Mouse (Mus musculus) right cerebral cortex, postnatal 4 days (tissue): ENCODE results near the gene Pin4.
A peak's percentile ranks its signal among the peaks of the same experiment; 100 is the strongest.
"Not testable (repeated sequence)": the region's sequence is repeated elsewhere in the genome, so short reads cannot be mapped to it uniquely, and the experiment has no call there.

Experiments
- DNase-seq: peaks from one replicate; pipeline ENCODE4 v3.0.0-alpha.2; 2022

Pin4 gene

DNA sequence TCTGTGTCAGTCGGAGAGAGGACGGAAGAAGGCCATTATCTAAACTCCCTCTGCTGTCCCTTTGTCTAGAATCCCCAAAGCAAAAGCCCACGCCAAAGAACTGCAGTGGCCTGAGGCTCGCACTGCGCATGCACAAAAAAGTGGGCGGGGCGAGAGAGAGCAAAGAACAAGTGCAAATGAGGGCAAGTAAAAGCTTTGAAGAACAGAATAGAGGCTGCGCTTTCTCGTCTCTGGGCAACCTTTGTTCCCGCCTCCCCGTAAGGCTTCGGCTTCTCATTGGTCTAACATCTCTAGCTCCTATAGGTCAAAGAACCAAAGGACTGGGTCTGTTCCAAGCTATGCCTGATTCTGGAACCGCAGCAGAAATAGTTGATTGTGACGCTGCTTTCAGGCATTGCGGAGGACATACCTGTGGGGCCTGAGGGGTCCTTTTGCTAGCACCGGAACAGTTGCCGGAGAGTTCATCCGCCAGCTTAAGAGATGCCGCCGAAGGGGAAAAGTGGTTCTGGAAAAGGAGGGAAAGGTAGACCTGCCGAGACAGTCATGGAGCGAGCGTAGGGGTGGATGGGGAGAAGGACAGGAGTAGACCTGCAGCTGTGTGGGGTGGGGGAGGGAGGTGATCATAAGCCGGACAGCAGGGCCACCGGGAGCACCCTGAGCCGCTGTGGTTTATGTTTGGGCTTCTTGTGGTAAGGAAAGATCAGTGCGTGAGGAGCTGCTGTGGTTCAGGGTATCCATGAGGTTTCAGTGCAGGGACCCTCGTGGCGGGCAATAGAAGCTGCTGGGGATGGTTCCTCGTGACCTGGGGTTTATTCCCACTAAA, at the start of gene Pin4:
Gene Pin4, plus strand, starts transcription at position 406 of the 823 bp plus-strand sequence.
- peak; percentile 88 for DNase-seq

DNA sequence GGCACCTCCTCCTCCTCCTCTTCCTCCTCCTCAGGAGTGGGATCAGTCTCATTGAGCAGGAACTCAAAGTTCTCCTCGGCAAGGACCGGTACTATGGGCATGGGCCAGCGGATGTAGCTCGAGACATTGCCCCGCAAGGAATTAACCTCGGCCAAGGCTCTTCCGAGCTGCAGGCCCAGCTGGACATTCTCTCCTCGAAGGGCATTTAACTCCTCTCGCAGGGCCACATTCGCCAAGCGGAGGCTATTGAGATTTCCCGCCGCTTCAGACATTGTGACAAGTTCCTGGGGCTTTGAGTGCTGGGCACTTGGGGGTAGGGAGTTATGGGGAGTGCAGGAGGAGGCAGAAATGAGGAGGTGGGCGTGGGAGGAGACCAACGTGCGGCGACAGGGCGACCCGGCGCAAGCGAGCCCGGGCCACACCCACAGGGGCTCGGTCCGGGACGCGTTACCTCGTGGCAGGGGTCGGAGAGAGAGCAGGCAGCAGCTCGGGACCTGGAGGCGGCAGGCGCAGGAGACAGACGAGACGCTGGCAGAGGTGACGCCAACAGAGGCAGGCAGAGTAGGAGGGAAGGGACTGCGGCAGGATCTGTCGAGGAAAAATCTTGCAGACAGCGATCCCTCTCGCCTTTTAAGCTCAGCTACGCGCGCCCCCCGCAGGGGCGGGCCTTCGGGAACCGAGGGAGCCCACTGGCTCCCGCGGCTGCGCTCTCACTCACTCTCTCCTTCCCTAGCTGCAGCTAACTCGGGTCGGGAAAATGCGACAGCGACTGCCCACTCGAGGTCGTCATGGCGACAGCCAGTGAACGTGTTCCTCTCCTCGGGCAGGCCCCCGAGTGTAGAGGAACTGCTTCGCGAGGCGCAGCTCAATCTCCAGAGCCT, 48.4 kb upstream of the Pin4 start, which contains the start of gene Rtl5:
Gene Rtl5, minus strand, starts transcription at position 714 of the 881 bp plus-strand sequence.
- DNase-seq, result peak; percentile 77

DNA sequence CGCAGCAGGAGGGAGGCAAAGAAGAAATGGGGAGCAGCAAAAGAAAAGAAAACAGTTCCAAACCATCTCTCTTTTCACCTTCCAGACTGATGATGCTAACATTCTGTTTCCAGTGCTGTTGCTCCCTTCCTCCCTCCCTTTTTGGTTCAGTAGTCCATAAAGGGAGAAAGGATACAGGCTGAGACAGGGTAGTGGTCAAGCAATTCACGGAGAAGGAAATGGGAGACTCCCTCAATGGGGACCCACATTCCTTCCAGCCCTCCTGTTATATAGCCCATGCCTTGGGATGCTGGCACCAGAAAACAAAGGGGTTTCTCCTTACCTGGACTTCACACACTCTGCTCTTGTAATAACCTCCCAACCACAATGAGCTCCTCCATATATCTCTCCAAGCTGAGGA, 47.7 kb upstream of the Pin4 start:
- DNase-seq, result no peak

DNA sequence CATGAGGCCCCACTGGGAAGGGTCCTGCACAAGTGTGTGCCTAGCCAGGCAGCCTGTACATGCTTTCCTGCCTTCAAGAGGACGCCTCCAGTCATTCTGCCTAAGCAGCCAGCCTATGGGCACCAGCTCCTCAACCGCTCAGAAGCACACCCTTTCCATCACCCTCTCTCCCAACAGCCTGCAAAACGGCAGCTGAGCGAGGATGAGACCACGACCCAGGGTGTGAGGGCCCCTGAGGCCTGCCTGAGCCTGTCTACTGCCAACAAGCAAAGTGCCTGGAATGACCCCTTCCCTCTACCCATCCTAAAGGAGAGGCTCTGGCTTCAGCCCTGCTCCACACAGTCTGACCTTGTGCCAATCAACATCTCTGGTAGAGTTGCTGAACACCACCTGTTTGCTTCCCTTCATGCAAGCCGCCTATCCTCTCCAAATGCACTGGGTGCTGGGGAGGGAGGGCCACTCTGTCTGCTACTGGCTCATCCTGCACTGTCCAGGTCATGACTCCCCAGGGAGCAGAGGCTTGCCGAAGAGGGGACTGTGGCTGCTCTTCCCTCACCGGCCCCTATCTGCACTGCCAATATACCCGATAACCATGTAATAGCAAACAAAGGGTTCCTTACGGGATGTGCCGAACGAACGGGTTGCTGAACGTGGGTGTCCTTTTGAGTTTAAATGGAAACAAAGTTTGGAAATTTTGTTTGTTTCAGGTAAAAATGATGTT, 45.5 kb upstream of the Pin4 start:
- no peak for DNase-seq

DNA sequence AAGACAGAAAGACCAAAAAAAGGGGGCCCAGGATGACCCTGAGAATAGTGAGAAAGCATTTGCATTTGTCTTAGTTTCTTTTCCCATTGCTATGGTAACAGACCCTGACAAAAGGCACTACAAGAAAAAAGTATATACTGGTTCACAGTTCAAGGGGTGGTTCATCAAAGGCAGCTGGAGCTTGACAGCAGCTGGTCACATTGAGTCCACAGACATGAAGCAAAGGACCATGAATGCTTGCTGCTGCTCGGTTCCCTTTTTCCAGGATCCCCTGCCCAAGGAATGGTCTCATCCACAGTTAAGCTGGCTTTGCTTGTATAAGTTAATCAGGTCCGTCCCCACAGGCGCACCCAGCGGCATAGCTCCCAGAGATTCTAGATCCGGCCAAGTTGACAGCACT, 44.8 kb upstream of the Pin4 start:
- DNase-seq, result no peak

DNA sequence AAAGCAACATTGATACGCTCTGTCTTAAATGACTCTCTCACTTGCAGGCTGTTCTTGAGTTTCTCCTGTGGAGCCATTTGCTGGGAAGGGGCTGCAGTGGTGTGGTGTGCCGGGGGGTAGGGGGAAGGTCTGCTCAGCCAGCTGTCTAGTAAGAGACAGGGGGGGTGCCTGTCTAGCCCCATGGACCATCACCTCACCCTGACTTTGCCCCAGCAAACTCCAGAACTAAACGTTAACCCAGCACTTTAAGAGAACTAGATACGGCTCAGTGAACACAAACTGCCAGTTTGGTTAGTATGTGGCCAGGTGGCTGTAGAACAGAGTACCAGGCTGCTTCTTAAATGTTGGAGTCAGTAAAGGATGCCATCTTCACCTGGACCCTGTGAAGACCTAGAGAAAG, 44.1 kb upstream of the Pin4 start:
- no peak for DNase-seq

DNA sequence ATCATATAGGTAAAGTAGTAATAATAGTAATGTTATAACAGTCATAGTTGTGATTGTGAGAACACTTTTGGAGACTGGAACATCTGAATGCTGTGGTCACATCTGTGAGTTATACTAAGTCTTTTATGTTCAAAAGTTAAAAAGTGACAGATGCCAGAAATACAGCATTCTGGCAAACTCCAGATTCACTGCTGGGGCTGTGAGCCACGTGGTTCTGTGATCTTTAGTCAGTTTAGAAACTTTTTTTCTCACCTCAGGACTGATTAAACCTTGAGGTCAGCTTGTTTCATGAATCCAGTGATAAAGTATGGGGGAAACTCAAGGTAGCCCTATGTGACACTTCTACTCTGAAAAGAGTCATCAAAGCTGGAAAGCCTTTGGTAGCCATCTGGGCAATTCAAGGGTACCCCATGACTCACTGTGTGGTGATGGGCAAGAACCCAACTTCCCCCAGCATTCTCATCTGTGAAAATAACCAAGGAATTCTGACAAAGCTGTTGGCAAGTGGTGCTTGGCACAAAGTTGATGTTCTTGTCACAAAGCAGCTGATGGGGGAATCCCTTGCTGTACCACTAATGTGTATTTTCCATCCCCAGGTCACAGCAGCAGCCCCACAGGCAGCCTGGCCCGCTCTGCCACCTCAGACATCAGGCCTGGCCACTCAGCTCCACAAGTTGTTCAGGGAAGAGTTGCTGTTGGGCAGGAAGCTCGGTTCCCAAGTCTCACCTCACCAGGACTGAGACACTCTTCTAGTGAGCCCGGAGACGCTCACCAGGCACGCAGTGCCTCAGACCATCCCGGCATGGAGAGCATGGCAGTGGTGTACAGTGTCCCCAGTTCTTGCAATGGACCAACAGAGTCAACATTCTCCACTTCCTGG, 42.1 kb upstream of the Pin4 start:
- no peak for DNase-seq

DNA sequence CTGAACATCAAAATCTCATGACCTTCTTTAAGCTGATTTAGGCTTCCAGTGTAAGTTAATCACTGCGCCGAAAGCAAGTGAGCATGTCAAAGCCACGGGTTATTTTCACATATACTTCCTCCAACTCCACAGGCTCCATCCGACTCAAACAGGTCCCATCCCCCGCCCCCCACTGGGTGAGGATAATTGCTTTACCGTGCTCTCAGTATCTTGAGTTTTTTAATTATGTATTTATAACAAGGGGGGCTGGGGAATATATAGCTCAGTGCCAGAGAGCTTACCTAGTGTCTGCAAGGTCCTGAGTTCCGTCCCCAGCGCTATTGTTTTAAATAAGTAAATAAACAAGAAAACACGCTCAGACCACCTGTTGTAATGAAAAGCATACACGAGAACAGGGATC, 38.2 kb upstream of the Pin4 start:
- no peak for DNase-seq

DNA sequence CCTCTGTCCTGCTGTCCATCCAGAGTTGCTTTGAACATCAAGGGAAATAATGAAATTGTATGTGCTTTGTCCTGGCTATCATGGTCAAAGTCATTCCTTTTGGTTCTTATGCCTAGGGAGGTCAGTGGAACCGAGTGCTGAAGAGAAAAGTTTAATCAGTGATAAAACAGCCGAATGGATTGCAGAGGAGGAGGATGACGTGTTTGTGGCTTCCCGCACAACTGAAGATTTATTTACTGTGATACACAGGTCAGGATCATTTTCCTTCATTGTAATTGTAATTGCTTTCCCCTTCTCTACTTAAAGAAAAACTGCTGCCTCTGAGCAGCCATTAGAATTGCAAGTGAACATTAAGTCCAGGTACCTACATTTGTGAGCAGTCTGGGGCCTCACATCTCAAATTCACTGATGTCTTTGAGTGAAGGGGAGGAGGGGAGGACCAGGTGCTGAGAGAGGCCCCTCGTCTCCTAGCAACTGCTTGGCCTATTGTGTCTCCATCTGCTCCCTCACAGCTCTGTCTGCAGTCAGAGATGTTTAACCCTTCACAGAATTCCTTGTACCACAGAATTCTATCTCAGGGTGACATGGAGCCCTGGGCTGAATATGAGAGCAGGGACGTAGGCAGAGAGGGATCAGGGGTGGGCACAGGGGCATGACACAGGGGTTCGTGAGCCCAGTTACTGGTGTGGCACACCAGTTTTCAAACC, 37.5 kb upstream of the Pin4 start:
- DNase-seq, result no peak

DNA sequence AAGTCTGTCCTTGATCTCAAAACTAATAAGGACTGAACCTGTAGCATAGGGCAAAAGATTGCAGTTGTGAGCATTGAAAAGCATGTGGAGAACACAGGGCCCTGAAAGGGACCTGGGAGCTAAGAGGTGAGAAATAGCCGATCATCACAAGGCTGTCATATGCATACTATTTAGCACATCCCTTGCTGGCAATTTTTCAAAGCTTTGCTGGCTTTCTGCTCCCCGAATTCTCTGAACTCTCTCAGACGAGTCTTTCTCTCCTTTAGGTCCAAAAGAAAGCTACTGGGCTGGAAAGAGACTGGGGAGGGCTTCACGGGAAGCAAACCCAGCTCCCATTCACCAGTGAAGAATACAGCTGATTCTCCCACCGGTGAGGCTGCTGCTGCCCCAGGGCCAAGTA, 36.9 kb upstream of the Pin4 start:
- no peak for DNase-seq

DNA sequence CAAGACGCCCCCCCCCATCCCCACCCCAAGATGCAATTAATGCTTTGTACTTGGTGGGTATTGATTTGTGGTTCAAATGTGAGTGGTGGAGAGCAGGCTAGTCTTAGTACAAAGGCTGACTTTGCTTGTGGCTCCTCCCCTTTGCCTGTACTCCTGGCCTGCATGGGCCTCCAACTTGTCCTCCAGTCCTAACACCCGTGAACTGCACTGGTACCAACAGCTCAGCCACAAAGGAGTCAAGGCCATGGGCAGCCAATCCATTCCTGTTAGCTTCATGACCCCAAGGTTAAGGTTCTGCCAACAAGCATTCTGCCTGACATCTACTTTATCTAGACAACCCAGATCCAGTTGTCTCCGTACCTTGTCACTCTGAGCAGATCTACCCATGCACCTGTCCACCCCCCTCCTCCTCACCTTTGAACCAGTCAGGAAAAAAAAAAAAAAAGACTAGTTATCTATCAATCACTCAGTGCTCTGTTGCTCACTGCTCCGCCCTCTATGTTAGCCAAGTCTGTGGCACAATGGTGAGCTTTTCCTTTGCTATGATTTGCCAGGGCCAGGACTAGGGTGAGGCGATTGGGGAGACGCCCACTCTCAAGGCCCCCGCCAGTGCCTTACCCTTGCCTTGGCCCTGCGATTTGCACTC, 33.3 kb upstream of the Pin4 start:
- no peak for DNase-seq

DNA sequence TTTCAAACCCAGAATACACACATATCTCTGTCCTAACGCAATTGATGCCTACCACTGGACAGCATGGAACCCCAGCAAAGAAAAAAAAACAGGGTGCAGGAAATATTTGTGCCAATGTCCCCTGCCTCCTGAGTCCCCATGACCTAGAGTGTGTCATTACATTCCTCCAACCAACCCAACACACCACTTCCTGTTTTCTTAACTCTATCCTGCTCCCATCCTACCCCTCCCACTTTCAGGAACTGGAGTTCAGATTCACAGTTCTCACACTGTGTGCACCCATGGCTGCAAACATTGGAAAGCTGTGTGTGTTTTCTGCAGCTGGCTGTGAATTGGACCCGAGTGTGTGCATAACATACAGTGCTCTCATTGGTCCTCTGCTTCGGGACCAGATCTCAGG, 28.6 kb upstream of the Pin4 start:
- no peak for DNase-seq

DNA sequence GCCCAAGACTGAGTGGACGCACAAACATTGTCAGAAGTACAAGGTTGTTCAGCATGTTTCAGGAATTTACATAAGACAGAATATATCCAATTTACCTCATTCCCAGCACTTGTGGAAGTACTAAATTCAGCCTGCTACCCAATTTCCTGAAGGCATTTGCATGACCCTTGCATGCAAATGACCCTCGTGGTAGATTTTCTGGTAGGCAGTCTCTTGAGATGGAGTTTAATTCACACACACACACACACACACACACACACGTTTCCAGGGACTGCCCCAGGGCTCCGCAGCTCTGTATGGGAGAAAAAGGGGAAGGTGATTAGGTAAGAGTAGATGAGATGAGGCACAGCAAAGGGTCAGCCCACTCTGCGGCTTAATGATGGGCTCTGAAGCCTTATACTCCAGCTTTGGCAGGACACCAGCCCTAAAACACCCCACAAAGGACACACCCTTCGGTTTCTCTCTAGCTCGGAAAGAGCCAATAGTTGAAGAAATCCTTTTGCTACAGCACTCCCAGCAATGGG, 24.8 kb upstream of the Pin4 start:
- no peak for DNase-seq

DNA sequence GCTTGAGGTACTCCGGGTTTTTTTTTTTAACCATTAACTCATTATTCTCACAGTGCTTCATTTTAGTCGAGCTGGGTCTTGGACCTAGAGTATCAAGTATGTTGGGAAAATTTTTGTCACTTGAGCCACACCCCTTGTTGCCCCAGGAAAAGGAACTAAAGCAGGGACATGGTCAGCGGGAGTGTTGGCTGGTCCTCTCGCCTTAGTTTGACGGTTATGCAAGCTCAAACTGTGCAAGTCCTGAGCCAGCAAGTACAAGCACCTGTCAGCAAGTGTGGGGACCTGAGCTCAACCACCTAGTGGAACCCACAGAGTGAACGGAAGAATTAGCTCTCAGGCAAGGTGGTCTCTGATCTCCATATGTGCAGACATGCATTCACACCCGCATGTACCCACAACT, 17.4 kb upstream of the Pin4 start:
- DNase-seq, result no peak

DNA sequence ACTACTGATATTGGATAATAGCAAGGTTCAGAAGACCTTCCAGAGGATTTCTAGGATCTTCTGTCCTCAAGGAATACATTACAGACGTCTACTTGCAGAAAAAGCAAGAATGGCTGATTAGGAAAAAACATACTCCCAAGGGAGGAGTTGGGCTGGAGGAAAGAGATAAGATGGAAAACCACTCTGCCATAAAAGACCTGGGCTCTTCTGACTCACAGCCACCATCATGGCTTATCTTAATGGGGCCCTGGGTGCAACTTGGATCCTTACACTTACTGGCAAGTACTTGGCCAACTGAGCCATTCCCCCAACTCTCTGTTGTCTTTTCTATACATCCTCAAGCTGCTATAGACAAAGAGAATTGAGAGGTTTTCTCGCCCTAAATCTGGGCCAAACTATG, 15.4 kb upstream of the Pin4 start:
- not testable (repeated sequence) for DNase-seq

DNA sequence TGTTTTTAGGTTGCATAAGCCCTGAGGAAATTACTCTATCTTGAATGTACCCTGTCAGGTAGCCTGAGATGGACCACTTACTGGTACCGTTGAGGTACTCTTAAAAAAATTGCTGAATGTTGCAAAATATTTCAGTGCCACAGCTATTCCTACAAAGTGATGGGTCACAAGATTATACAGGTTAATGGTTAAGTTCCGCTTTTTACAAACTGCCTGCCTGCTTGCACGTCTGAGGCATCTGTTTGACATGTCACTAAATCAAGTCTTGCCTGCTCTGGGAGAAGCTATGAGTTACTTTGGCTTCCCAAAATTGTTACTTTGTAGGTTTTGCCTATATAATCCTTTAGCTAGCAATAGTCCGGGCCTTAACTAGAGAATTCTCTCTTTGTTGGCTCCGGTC, 9.9 kb upstream of the Pin4 start:
- DNase-seq, result not testable (repeated sequence)

DNA sequence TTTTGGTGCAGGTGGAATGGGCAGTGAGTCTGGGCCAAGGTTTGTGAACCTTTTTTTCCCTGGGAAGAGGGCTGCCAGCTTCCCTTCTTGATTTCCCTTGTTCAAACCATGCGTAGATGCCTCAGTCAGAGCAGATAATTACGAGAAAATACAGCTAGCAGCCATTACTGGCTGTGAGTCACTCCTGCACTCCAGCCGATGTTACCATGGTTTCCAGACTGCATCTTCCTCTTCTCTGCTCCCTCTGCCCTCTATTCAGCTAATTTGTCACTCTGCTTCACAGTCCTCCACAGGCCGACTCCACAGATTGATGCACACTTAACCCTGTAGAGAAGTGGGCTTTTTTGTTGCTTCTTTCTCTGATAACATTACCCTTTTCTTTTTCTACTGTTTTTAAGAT, 3.6 kb upstream of the Pin4 start:
- DNase-seq, result no peak

DNA sequence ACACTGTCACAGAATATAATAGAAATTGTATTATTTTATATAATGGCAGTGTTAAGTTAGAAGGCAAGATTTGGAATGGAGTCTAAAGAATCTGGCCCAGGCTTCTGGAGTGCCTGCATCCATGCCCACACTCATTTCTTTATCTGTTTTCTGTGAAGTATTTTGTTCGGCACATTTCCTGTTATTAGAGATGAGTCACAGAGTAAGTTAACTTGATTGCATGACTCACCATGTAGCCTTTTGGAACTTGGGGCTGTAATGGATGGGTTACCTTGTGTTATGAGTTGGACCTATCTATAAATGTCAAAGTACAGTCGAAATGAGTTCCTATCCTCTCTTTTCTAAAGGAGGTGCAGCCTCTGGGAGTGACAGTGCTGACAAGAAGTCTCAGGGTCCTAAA, 2.1 kb downstream of the Pin4 start:
- DNase-seq, result no peak

DNA sequence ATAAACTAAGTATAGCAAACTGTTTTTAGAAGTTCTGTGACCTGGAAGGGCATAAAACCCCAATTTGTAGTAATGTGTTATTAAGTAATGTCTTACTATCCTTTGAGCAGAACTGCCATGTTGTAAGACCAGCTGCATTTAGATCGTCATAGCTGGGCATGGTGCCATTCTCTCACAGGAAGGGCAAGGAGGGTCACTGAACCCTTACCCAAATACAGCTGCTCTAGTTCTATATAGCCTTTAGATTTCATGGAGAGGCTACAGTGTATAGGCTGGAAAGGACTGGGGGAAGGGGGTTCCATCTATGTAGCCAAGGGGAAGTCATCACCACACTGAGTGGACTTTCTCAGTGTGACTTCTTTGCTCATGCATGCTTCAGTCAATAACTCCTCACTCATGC, 21.9 kb downstream of the Pin4 start:
- no peak for DNase-seq

DNA sequence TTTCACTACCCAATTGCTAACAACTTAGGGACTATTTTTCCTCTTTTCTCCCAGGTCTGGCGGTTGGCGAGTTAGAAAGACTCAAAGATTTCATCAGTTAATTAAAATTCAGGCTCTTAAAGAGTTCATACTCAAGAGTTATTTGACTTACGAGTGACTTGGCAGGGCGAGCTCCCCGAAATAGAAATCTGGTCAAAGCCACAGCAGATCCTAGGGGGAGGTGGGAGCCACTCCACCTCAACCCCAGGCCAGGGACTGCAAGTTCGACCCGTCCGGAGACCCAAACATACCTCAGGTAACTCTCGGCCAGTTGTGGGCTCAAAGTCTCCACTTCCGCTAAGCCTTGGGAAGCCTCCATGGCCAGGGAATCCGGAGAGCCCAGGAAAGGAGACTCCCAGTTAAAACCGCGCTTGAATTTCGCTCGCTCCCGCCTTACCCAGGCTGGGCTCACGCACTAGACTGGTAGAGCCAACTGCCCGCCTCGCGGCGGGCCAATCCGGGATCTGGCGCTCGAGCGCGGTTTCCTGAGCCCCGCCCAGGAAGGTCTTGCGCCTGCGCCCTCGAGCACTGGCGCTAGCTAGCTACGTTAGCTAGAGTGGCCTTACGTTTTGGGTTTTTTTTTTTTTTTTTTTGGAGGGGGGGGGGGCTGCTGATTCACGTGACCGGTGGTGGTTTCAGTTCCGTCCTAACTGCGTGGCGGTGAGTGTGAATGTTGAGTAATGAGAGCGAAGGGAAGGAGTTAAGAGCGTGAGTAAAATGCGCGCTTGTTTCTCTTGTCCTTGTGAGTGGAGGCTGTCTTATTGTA, 37.6 kb downstream of the Pin4 start, which contains the start of gene Ercc6l:
Gene Ercc6l, minus strand, starts transcription at position 474 of the 805 bp plus-strand sequence.
- peak; percentile 88 for DNase-seq
